Mouse (Mus musculus): ENCODE measurements around the gene Tmem72.

GRCm38 (mm10) chr6:116673471-116674282 lies 43.0 kb downstream of the Tmem72 start, which contains the start of gene Rassf4:
- TF ChIP-seq CTCF (IDR thresholded peaks at IDR 0.05; ENCODE audit: low read depth, low read length) (no peak), POLR2AphosphoS5 (IDR thresholded peaks at IDR 0.05; ENCODE audit: insufficient replicate concordance, low read depth, low read length) (no peak)

Data from G1E (cell line).